In genomic region chr12:105873283-105873682, GRCm38 (mm10) we compare ENCODE assay signal across 10 mouse cellular contexts.
DNase-seq lines count a peak whose midpoint lies in the region; ATAC-seq and TF ChIP-seq lines count a peak whose summit lies in the region.
"Had no signal": no experiment of that assay in that cellular context is flagged by ENCODE, and none has a peak within 500 bp of the region (broad histone marks: within the 10 kb centered on the region; RNA-seq: fewer than 3 reads in every experiment).

No protein-coding gene starts in this region.

- no peak overlapping the region for H3K9ac ChIP-seq in kidney, embryonic 16.5 days (replicated peaks; ENCODE audit: low read length)

- H3K27ac ChIP-seq in kidney, embryonic 16.5 days (ENCODE audit: low read length): no peak overlapping the region
- H3K27ac ChIP-seq in small intestine, adult 2 months (ENCODE audit: insufficient read depth, low read depth, low read length): no peak overlapping the region
- H3K27ac ChIP-seq: heart, embryonic 10.5 days had no signal

- 52% methylated on average over 2 of the region's 2 CpGs for WGBS in kidney, embryonic 16.5 days
- 53% methylated on average over 2 of the region's 2 CpGs for WGBS in small intestine, adult 2 months

- H3K27me3 ChIP-seq in kidney, embryonic 16.5 days (ENCODE audit: insufficient read depth, low read length): no peaks in the 10 kb centered on the region
- no peaks in the 10 kb centered on the region for H3K27me3 ChIP-seq in small intestine, adult 2 months (ENCODE audit: control insufficient read depth, insufficient read depth, low read length)

- DNase-seq in kidney, postnatal 10 days: peak; percentile 31
- peak; percentile 27 to 42 for DNase-seq in CD8-positive naive resting alpha-beta T cell, adult 2 months (ENCODE audit: low read depth in 2 of 2, low spot score in 2 of 2)
- DNase-seq in R1 (ENCODE audit: low read depth, low spot score): peak; percentile 75
- DNase-seq in gastrocnemius, adult 8-10 months (ENCODE audit: low spot score in 2 of 2): no peak
- no peak for DNase-seq in layer of hippocampus, postnatal 25 days (ENCODE audit: extremely low spot score in 1 of 2, low spot score in 1 of 2)

- no peaks in the 10 kb centered on the region for H3K36me3 ChIP-seq in kidney, embryonic 16.5 days (ENCODE audit: insufficient read depth, low read length)
- no peaks in the 10 kb centered on the region for H3K36me3 ChIP-seq in small intestine, adult 2 months (ENCODE audit: control insufficient read depth, insufficient read depth, low read length)
- H3K36me3 ChIP-seq: heart, embryonic 10.5 days had no signal

- TF ChIP-seq POLR2A in small intestine, adult 2 months (IDR thresholded peaks at IDR 0.05; ENCODE audit: low read depth, low read length): no peak

- TF ChIP-seq CTCF in small intestine, adult 2 months (IDR thresholded peaks at IDR 0.05; ENCODE audit: extremely low read depth, insufficient read length, insufficient replicate concordance, low read depth, low read length): peak; percentile 36; the same call in 1 of the 2 replicates

- H3K4me2 ChIP-seq in kidney, embryonic 16.5 days (replicated peaks; ENCODE audit: low read depth, low read length): no peak overlapping the region

- H3K4me3 ChIP-seq in kidney, embryonic 16.5 days (ENCODE audit: low read length): no peak overlapping the region
- H3K4me3 ChIP-seq in small intestine, adult 2 months (ENCODE audit: low read depth, low read length): no peak overlapping the region
- H3K4me3 ChIP-seq: erythroblast, embryonic 14.5 days; heart, embryonic 10.5 days had no signal

- peaks cover 4% of the 10 kb centered on the region; the same call in 1 of the 2 replicates for H3K4me1 ChIP-seq in kidney, embryonic 16.5 days (ENCODE audit: insufficient read depth, low read length)
- peaks cover 4% of the 10 kb centered on the region; the same call in 1 of the 2 replicates for H3K4me1 ChIP-seq in small intestine, adult 2 months (ENCODE audit: control insufficient read depth, insufficient read depth, insufficient read length, low read length)

- H3K9me3 ChIP-seq in kidney, embryonic 16.5 days (ENCODE audit: low read length): no peaks in the 10 kb centered on the region
- H3K9me3 ChIP-seq: heart, embryonic 10.5 days had no signal

- no peak for ATAC-seq in kidney, embryonic 16.5 days (ENCODE audit: low FRiP score, low TSS enrichment)
- ATAC-seq in granulocyte monocyte progenitor cell, adult 5-6 weeks (replicated peaks; ENCODE audit: poor library complexity, severe bottlenecking): no peak; the same call in 1 of the 2 replicates

Comparison
In these comparisons a context has a peak if more than half of its experiments do, and no peak if none do; other contexts are left out.
1. DNase-seq: peak in kidney, postnatal 10 days (single experiment), CD8-positive naive resting alpha-beta T cell, adult 2 months (2 of 2) and R1 (single experiment); none in gastrocnemius, adult 8-10 months (0 of 2) and layer of hippocampus, postnatal 25 days (0 of 2).